Mouse (Mus musculus): Measurements from ENCODE around the gene Idua. TPM values are rescaled to one million over a fixed set of nuclear protein-coding genes. Genes with fewer than 3 reads are reported as not detected.

Idua gene
- polyA plus RNA-seq, 1 experiment from 2014 or later: 4.8 TPM

GRCm38 (mm10) chr5:108676772-108677498 lies 16.8 kb downstream of the Idua start:
- Histone ChIP-seq H3K9me3 (ENCODE audit: control insufficient read depth) (no peaks in the 10 kb centered on the region), H3K4me2 (replicated peaks; ENCODE audit: low read depth) (peak overlapping the region; percentile 66), H3K4me1 (replicated peaks; ENCODE audit: control insufficient read depth, insufficient read depth, low read length) (peaks cover 11% of the 10 kb centered on the region), H3K4me3 (ENCODE audit: low read depth, low read length) (peak overlapping the region; percentile 22; the same call in 1 of the 2 replicates), H3K9ac (ENCODE audit: low read depth, low read length) (0 out of 2 replicates have a peak overlapping the region, but pooled peaks have one; percentile 18), H3K27me3 (replicated peaks; ENCODE audit: control insufficient read depth, insufficient read depth, low read length) (no peaks in the 10 kb centered on the region), H3K36me3 (ENCODE audit: control insufficient read depth, insufficient read depth) (peaks cover 12% of the 10 kb centered on the region; the same call in 1 of the 2 replicates), H3K27ac (ENCODE audit: low read depth, low read length) (no peak overlapping the region)
- TF ChIP-seq CTCF (IDR thresholded peaks at IDR 0.05; ENCODE audit: low read depth): peak; percentile 52
- WGBS: 13% methylated on average over 5 of the region's 5 CpGs
- peak; percentile 23; the same call in 1 of the 2 replicates for ATAC-seq

GRCm38 (mm10) chr5:108677605-108678295 lies 17.6 kb downstream of the Idua start:
- 11% methylated on average over 25 of the region's 25 CpGs for WGBS
- H3K4me3 ChIP-seq (ENCODE audit: low read depth, low read length): peak overlapping the region; percentile 22
- H3K27me3 ChIP-seq (replicated peaks; ENCODE audit: control insufficient read depth, insufficient read depth, low read length): no peaks in the 10 kb centered on the region
- 0 out of 2 replicates have a peak, but pooled peaks cover 5% of the 10 kb centered on the region for H3K36me3 ChIP-seq (ENCODE audit: control insufficient read depth, insufficient read depth)
- H3K9me3 ChIP-seq (ENCODE audit: control insufficient read depth): no peaks in the 10 kb centered on the region
- peak overlapping the region; percentile 66 for H3K4me2 ChIP-seq (replicated peaks; ENCODE audit: low read depth)
- peak; percentile 22; the same call in 1 of the 2 replicates for TF ChIP-seq CTCF (IDR thresholded peaks at IDR 0.05; ENCODE audit: low read depth)
- H3K27ac ChIP-seq (ENCODE audit: low read depth, low read length): no peak overlapping the region
- peak; percentile 60 for ATAC-seq
- peak overlapping the region; percentile 18; the same call in 1 of the 2 replicates for H3K9ac ChIP-seq (ENCODE audit: low read depth, low read length)
- peaks cover 11% of the 10 kb centered on the region for H3K4me1 ChIP-seq (replicated peaks; ENCODE audit: control insufficient read depth, insufficient read depth, low read length)

GRCm38 (mm10) chr5:108678296-108678854 lies 18.2 kb downstream of the Idua start:
- H3K4me3 ChIP-seq (ENCODE audit: low read depth, low read length): no peak overlapping the region
- no peak overlapping the region for H3K4me2 ChIP-seq (replicated peaks; ENCODE audit: low read depth)
- no peak overlapping the region for H3K9ac ChIP-seq (ENCODE audit: low read depth, low read length)
- no peak for ATAC-seq
- peaks cover 11% of the 10 kb centered on the region for H3K4me1 ChIP-seq (replicated peaks; ENCODE audit: control insufficient read depth, insufficient read depth, low read length)
- H3K9me3 ChIP-seq (ENCODE audit: control insufficient read depth): no peaks in the 10 kb centered on the region
- 0 out of 2 replicates have a peak, but pooled peaks cover 5% of the 10 kb centered on the region for H3K36me3 ChIP-seq (ENCODE audit: control insufficient read depth, insufficient read depth)
- no peaks in the 10 kb centered on the region for H3K27me3 ChIP-seq (replicated peaks; ENCODE audit: control insufficient read depth, insufficient read depth, low read length)
- no peak overlapping the region for H3K27ac ChIP-seq (ENCODE audit: low read depth, low read length)
- WGBS: 92% methylated on average over 6 of the region's 6 CpGs
- no peak for TF ChIP-seq CTCF (IDR thresholded peaks at IDR 0.05; ENCODE audit: low read depth)

- Histone ChIP-seq H3K27me3 (replicated peaks; ENCODE audit: control insufficient read depth, insufficient read depth, low read length) (no peaks in the 10 kb centered on the region), H3K9ac (ENCODE audit: low read depth, low read length) (no peak overlapping the region), H3K36me3 (ENCODE audit: control insufficient read depth, insufficient read depth) (no peaks in the 10 kb centered on the region; the same call in 1 of the 2 replicates), H3K4me1 (replicated peaks; ENCODE audit: control insufficient read depth, insufficient read depth, low read length) (peaks cover 11% of the 10 kb centered on the region), H3K27ac (ENCODE audit: low read depth, low read length) (no peak overlapping the region), H3K9me3 (ENCODE audit: control insufficient read depth) (no peaks in the 10 kb centered on the region), H3K4me2 (replicated peaks; ENCODE audit: low read depth) (no peak overlapping the region), H3K4me3 (ENCODE audit: low read depth, low read length) (no peak overlapping the region)
- whole genome bisulfite sequencing: 47% methylated on average over 3 of the region's 3 CpGs
- peak; percentile 65 for TF ChIP-seq CTCF (IDR thresholded peaks at IDR 0.05; ENCODE audit: low read depth)
- no peak for ATAC-seq
These were observed 19.8 kb downstream of the Idua start for GRCm38 (mm10) chr5:108679909-108680308.

- 95% methylated on average over 6 of the region's 6 CpGs for WGBS
- H3K27ac ChIP-seq (ENCODE audit: low read depth, low read length): no peak overlapping the region
These were observed 20.7 kb downstream of the Idua start for GRCm38 (mm10) chr5:108680871-108681270.

GRCm38 (mm10) chr5:108689091-108689490 lies 29.0 kb downstream of the Idua start:
- no peak overlapping the region for H3K4me2 ChIP-seq (replicated peaks; ENCODE audit: low read depth)
- no peaks in the 10 kb centered on the region; the same call in 1 of the 2 replicates for H3K36me3 ChIP-seq (ENCODE audit: control insufficient read depth, insufficient read depth)
- no peak overlapping the region for H3K27ac ChIP-seq (ENCODE audit: low read depth, low read length)
- no peak for ATAC-seq
- no peak overlapping the region for H3K4me3 ChIP-seq (ENCODE audit: low read depth, low read length)
- no peak for TF ChIP-seq CTCF (IDR thresholded peaks at IDR 0.05; ENCODE audit: low read depth)
- WGBS: 78% methylated on average over 5 of the region's 5 CpGs
- H3K4me1 ChIP-seq (replicated peaks; ENCODE audit: control insufficient read depth, insufficient read depth, low read length): peaks cover 4% of the 10 kb centered on the region; the same call in 1 of the 2 replicates
- no peaks in the 10 kb centered on the region for H3K9me3 ChIP-seq (ENCODE audit: control insufficient read depth)
- no peak overlapping the region for H3K9ac ChIP-seq (ENCODE audit: low read depth, low read length)
- no peaks in the 10 kb centered on the region for H3K27me3 ChIP-seq (replicated peaks; ENCODE audit: control insufficient read depth, insufficient read depth, low read length)

More at GRCm38 (mm10) chr5:108680871-108681270, 20.7 kb downstream of the Idua start:
- Histone ChIP-seq H3K9ac (ENCODE audit: low read depth, low read length) (no peak overlapping the region), H3K9me3 (ENCODE audit: control insufficient read depth) (no peaks in the 10 kb centered on the region), H3K4me2 (replicated peaks; ENCODE audit: low read depth) (no peak overlapping the region), H3K36me3 (ENCODE audit: control insufficient read depth, insufficient read depth) (no peaks in the 10 kb centered on the region; the same call in 1 of the 2 replicates), H3K4me3 (ENCODE audit: low read depth, low read length) (no peak overlapping the region), H3K4me1 (replicated peaks; ENCODE audit: control insufficient read depth, insufficient read depth, low read length) (peaks cover 11% of the 10 kb centered on the region), H3K27me3 (replicated peaks; ENCODE audit: control insufficient read depth, insufficient read depth, low read length) (no peaks in the 10 kb centered on the region)
- ATAC-seq: no peak
- TF ChIP-seq CTCF (IDR thresholded peaks at IDR 0.05; ENCODE audit: low read depth): no peak
